Mouse (Mus musculus) megakaryocyte, embryonic 14.5 days (primary cell): ENCODE measurements around the gene Vps13d. TPM values are rescaled to one million over a fixed set of nuclear protein-coding genes. Genes with fewer than 3 reads are reported as not detected.

Experiments
- H3K27me3 ChIP-seq: replicated peaks from 2 replicates; pipeline ENCODE3; 2012; ENCODE audit warnings: inconsistent platforms
- H3K36me3 ChIP-seq: replicated peaks from 2 replicates; pipeline ENCODE3; 2012; ENCODE audit warnings: low read length, inconsistent platforms, mixed read lengths
- H3K4me1 ChIP-seq: 2 replicates; pipeline ENCODE4 v1.6.1; 2012; ENCODE audit warnings: inconsistent platforms
- H3K4me3 ChIP-seq: replicated peaks from 2 replicates; pipeline ENCODE3; 2012; ENCODE audit warnings: moderate library complexity, mild to moderate bottlenecking, inconsistent platforms
- H3K9me3 ChIP-seq: 2 replicates; pipeline ENCODE4 v1.6.1; 2012; ENCODE audit warnings: inconsistent platforms
- FLI1 ChIP-seq: IDR thresholded peaks from 2 replicates; pipeline ENCODE4 v1.6.1; 2012; ENCODE audit warnings: low read length, inconsistent platforms, mixed read lengths
- GATA1 ChIP-seq: IDR thresholded peaks from 3 replicates; pipeline ENCODE4 v1.6.1; 2012; ENCODE audit warnings: mixed read lengths, low read length, inconsistent platforms, borderline replicate concordance
- polyA plus RNA-seq: library from polyadenylated mRNA; stranded (reverse); fragments of >175 nt; gene quantifications from 2 replicates; pipeline ENCODE4 v1.2.3, GENCODE M21; 2012; ENCODE audit warnings: low replicate concordance; ENCODE audit not compliant: insufficient read depth

The Vps13d gene
- polyA plus RNA-seq, 1 experiment: 20.6 TPM

- Histone ChIP-seq H3K4me3 (no peak overlapping the region), H3K9me3 (no peaks in the 10 kb centered on the region), H3K27me3 (no peaks in the 10 kb centered on the region), H3K36me3 (peaks cover 96% of the 10 kb centered on the region), H3K4me1 (peaks cover 10% of the 10 kb centered on the region)
- no peak for TF ChIP-seq FLI1
- no peak for TF ChIP-seq GATA1
Observed at GRCm38 (mm10) chr4:145164111-145164510, 30.7 kb downstream of the Vps13d start.

GRCm38 (mm10) chr4:145161243-145161642 lies 33.6 kb downstream of the Vps13d start:
- Histone ChIP-seq H3K4me3 (no peak overlapping the region), H3K4me1 (peaks cover 10% of the 10 kb centered on the region), H3K27me3 (no peaks in the 10 kb centered on the region), H3K36me3 (peaks cover 97% of the 10 kb centered on the region), H3K9me3 (no peaks in the 10 kb centered on the region)
- TF ChIP-seq FLI1 (no peak), GATA1 (no peak)

DNA sequence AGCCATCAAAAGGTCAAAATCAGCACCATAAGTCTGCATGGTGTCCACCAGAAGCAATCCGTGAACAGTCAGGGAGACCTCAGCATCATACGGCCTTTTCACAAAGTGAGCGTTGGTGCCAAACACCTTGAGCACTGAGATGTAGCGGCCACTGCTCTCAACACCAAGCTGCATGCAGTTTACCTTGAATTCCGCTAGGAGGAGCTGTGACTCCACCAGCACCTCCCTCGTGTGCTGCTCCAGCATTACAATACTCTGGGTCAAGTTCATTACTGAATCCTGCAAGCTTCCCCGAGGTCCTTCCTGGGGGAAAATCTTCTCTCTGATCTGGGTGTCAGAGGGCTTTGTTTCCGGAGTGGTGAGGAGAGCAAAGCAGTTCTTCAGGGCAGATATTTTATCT lies 38.8 kb downstream of the Vps13d start:
- TF ChIP-seq FLI1: no peak
- no peak for TF ChIP-seq GATA1

GRCm38 (mm10) chr4:145151103-145151486 lies 43.7 kb downstream of the Vps13d start:
- Histone ChIP-seq H3K27me3 (no peaks in the 10 kb centered on the region), H3K4me1 (peaks cover 37% of the 10 kb centered on the region), H3K36me3 (peaks cover 96% of the 10 kb centered on the region), H3K4me3 (no peak overlapping the region), H3K9me3 (no peaks in the 10 kb centered on the region)
- TF ChIP-seq FLI1 (no peak), GATA1 (no peak)

More for the DNA sequence above, 38.8 kb downstream of the Vps13d start:
- Histone ChIP-seq H3K9me3 (no peaks in the 10 kb centered on the region), H3K27me3 (no peaks in the 10 kb centered on the region), H3K4me1 (peaks cover 5% of the 10 kb centered on the region; the same call in 1 of the 2 replicates), H3K4me3 (no peak overlapping the region), H3K36me3 (peaks cover 96% of the 10 kb centered on the region)

- H3K36me3 ChIP-seq: peaks cover 96% of the 10 kb centered on the region
- TF ChIP-seq GATA1: no peak
- no peak for TF ChIP-seq FLI1
- H3K9me3 ChIP-seq: no peaks in the 10 kb centered on the region
- peaks cover 43% of the 10 kb centered on the region for H3K4me1 ChIP-seq
- H3K4me3 ChIP-seq: no peak overlapping the region
- H3K27me3 ChIP-seq: no peaks in the 10 kb centered on the region
Observed at GRCm38 (mm10) chr4:145150345-145151102, 44.3 kb downstream of the Vps13d start.

DNA sequence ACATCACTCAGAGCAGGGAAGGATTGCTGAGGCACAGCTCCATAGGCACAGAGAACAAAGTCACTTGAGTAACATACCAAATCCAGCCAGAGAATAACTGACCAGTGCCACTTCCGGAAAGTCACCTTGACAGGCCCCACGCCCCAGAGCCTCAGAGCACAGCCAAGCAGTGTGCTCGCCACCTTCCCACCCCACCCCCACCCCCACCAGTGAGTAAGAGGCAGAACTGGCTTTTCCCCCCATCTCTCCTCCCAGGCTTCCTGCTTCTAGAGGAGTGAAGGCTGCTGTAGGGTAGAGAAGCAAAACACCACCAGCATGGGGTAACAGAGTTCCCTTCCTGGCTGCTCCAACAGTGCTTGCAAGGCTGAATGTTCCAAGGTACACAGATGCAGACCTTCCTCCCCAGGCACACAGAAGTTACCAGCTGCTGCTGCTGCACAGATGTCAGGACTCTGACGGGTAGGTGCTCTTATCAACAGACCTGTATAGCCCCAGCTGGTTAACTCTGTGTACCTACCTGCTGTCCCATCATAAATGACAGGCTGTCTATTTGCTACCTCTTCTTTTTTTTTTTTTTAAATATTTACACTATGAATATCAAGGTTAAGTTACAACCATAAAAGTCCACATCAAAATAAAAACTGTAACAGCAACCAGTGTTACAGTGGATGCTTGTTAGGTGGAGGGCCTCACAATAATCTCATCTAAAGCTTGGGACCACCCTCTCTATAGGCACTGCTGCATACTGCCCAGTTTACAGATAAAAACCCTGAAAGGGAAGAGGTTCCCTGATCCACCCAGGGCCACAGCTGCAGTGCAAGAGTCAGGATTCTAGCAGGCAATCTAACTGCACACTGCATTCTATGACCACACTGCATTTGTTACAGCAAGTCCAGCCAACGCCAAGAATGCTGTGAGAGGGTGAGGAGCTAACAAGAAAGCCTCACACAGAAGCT lies 47.5 kb downstream of the Vps13d start:
- H3K27me3 ChIP-seq: no peaks in the 10 kb centered on the region
- H3K4me3 ChIP-seq: peak overlapping the region; percentile 64
- no peak for TF ChIP-seq GATA1
- TF ChIP-seq FLI1: no peak
- H3K36me3 ChIP-seq: peaks cover 100% of the 10 kb centered on the region
- no peaks in the 10 kb centered on the region for H3K9me3 ChIP-seq
- H3K4me1 ChIP-seq: peaks cover 50% of the 10 kb centered on the region

DNA sequence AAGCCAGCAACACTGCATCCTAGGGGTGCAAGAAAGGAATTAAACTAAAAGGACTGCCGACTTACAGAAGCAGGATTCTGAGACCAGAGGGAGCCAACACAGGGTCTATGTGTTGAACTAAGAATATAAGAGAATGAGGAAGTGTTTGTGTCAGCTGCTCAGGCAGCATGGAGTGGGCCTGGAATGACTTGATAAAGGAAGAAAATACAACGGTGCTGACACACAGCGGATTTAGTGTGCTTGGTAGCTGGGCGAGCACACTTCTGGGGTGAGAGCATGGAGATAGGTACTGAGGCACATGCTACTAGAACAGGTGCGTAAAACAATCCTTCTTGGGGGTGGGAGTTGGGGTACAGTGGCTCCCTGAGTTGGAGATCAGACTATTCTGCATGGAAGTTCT lies 51.3 kb downstream of the Vps13d start:
- no peaks in the 10 kb centered on the region for H3K9me3 ChIP-seq
- H3K4me1 ChIP-seq: peaks cover 42% of the 10 kb centered on the region
- peaks cover 100% of the 10 kb centered on the region for H3K36me3 ChIP-seq
- H3K4me3 ChIP-seq: no peak overlapping the region
- H3K27me3 ChIP-seq: no peaks in the 10 kb centered on the region
- no peak for TF ChIP-seq GATA1
- no peak for TF ChIP-seq FLI1

DNA sequence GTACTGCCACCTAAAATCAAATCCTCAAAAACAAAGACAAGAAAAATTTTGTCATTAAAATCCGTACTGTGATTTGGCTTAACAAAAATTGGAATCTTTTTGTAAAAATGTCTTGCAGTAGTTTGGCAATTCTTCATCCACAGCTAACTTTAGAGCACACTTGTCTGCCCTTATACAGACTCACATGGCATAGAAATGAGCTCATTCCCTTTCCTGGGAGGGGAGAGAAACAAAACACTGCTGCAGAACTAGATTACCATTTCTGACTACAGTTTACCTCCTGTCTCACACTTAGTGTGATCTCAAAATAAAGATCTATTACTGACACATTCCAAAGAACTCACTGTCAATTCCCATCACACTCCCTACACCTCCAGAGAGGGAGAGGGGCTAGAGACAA lies 58.1 kb downstream of the Vps13d start:
- Histone ChIP-seq H3K27me3 (no peaks in the 10 kb centered on the region), H3K9me3 (no peaks in the 10 kb centered on the region), H3K36me3 (peaks cover 100% of the 10 kb centered on the region), H3K4me1 (peaks cover 34% of the 10 kb centered on the region), H3K4me3 (no peak overlapping the region)
- TF ChIP-seq GATA1 (no peak), FLI1 (no peak)

- Histone ChIP-seq H3K4me1 (peaks cover 40% of the 10 kb centered on the region), H3K27me3 (no peaks in the 10 kb centered on the region), H3K9me3 (no peaks in the 10 kb centered on the region), H3K36me3 (peaks cover 100% of the 10 kb centered on the region), H3K4me3 (no peak overlapping the region)
- TF ChIP-seq GATA1 (no peak), FLI1 (no peak)
Observed at GRCm38 (mm10) chr4:145135473-145135872, 59.3 kb downstream of the Vps13d start.

- H3K4me3 ChIP-seq: no peak overlapping the region
- peaks cover 95% of the 10 kb centered on the region for H3K36me3 ChIP-seq
- H3K9me3 ChIP-seq: no peaks in the 10 kb centered on the region
- H3K27me3 ChIP-seq: no peaks in the 10 kb centered on the region
- H3K4me1 ChIP-seq: peaks cover 62% of the 10 kb centered on the region
- no peak for TF ChIP-seq FLI1
- no peak for TF ChIP-seq GATA1
Observed at GRCm38 (mm10) chr4:145130772-145131171, 64.0 kb downstream of the Vps13d start.
